Mouse (Mus musculus) common myeloid progenitor, adult 5-6 weeks (primary cell): ENCODE measurements at regions not wholly inside any gene's neighbourhood (a gene's known extent, or its start where the extent isn't known, plus 50 kb on each side); places are given as distances from the start of the nearest gene placed in this dataset.
"Not testable (repeated sequence)": the region's sequence is repeated elsewhere in the genome, so short reads cannot be mapped to it uniquely, and the experiment has no call there.

Source experiments
- ATAC-seq: replicated peaks from 2 replicates; pipeline ENCODE4 v1.8.0; 2016; ENCODE audit warnings: low read depth, mild to moderate bottlenecking, moderate TSS enrichment, inconsistent platforms; ENCODE audit not compliant: poor library complexity, severe bottlenecking

DNA sequence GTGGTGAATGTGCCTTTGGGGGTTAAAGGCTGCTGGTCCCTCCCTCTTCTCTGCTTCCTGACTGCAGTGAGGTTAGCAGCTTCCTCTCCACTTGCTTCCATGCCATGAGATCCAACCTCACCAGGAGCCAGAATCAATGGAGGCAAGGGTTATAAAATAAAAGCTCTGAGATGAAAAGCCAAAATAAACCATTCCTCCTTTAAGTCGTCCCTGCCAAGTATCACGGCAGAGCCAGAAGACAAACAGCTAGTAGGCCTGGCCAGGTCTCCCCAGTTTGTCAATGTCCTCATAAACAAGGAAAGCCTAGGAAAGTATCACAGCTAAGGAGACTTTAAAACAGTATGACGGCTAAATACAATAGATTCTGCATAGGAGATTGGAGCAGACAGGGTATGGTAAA lies 401.5 kb upstream of the Rgma start:
- no peak for ATAC-seq

DNA sequence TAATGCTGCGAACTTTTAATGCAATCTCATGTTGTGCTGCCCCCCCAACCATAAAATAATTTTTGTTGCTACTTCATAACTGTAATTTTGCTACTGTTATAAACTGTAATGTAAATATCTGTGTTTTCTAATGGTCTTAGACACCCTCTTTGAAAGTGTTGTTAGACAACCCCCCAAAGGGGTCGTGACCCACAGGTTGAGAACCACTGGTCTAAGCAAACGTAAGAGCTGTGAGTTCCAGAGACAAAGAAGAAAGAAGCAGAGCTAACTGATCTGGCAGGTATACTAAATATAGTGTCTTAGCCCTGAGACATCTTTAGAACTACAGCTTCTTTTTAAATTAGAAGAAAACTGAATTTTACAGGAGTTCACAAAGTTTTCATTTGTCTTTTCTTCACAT lies 400.9 kb upstream of the Rgma start:
- no peak for ATAC-seq

DNA sequence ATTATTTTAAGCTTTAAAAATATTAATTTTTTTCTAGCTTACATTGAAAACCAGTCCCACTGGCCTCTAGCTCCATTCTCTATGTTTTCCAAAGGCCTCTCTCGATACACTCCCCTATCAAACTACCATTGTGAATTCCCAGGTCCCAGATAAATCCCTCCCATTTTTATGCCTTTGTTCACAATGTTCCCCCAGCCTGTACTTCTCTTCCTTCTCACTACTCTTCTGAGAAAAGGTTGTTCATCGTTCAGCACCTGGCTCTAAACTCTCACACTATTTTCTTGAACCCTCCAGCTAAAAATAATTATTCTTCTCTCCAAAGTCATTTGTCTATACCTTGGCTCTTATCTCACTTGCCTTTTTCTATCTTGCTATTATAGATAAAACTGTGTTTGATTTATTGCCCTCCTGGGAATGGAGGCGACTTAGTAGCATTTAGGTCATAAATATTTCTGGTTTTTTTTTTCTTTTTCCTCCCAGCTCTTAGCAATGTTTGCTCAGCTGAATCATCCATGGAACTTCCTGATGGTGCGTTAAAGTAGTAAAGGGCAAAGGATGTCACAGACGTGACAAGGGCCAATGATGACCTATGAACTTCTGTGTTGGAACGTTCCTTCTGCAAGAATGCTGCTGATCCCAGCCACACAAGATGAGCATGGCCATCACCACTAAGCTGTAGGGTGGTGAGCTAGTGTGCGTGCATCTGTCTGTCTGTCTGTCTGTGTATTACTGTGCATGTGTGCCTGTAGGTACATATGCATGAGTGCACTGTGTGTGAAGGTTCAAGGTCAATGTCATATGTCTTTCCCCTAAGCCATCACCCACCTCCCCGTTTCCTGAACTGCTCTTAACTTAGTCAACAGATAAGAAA lies 384.5 kb upstream of the Rgma start:
- no peak for ATAC-seq

DNA sequence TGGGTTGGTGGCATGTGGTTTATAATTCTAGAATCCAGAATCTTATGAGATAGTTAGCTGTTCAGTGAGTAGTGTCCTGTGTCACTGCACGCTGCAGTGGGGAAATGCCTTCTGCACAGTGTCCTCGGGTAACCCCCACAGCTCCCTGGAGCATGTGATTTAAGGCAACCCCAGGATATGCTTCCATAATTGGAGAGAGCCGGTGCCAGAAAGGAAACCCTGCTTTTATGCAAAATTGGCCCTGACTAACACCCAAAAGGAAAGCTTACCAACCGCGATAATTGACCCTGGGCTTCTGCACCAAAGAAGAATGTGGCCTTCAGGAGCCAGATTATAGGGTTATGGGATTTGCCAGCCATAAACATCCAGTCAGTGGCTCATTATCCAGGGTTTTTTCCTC lies 376.9 kb upstream of the Rgma start:
- ATAC-seq = no peak

DNA sequence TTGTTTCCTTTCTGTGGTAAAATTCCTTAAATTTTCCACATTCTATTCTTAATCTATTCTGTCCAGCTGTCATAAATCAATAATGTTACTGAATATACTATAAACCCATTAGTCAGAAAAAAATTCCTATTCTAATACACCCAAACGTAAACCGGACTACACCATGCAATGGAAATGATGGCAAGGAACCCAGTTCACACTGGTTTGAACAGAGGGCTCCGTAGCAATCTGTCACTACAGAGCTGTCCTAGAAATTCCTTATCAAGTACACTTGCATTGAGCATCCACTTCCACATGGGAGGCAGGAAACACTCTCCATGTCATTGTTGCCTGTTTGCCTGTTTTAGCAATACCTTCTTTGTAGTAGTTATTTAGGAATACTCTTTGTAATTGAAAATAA lies 356.2 kb upstream of the Rgma start:
- no peak for ATAC-seq

DNA sequence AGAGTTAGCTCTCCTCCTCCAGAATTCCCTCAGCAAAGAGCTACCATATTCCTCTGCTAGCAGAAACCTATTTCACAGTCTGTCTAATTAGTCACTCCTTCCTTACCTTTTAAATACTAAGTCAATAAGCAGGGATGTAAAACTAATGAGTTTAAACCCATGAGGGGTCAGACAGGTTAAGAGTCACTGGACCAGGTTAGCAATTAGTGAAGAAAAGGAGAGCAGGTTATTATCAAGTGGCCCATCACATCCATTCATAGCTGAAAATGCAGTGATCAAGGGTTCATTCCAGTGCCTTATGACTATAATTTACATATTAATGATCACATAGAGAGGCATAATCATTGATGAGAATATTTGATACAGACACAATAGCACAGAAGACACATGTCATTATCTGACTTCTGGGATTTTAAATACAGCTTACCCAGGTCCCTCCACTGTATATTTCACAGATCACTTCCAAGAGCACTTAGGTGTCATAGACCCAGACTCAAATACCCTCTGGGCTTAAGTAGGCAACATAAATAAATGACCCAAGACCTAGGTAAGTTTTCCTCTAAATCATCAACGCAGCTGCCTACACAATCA lies 355.4 kb upstream of the Rgma start:
- no peak for ATAC-seq

DNA sequence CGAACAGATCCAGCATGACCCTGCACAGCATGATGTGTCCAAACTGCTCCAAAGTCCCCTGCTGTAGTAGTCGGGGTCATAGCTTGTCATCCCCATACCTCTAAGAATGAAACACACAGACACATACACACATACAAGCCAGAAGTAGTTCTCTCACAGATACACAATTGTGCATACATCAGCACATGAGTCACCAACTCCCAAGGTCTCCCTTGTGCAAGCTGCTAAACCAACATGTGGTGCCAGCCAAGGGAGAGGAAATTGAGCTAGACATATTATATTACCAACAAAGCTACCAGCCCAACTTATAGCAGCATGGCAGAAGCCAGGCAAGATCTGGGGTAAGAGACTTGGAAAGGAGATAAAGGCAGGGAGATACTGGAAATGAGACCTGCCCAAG lies 353.5 kb upstream of the Rgma start:
- no peak for ATAC-seq

DNA sequence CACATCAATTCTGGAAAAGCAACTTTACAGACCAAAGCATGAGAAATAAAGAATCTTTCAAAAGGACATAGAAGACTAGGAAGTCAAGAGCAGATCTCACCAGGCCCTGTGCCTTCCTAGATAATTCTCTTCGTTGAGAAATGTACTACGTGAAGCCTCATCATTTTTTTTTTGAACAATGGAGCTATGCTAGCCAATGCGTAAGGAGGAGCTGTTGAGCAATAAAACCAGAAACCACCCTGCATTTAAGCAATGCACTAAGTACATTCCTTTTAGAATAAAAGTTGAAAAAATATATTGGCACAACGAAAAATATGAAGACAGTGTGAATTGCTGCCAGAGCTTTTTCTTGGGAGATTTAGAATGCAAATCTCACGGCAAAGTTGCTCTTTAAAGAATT lies 349.7 kb upstream of the Rgma start:
- no peak for ATAC-seq

DNA sequence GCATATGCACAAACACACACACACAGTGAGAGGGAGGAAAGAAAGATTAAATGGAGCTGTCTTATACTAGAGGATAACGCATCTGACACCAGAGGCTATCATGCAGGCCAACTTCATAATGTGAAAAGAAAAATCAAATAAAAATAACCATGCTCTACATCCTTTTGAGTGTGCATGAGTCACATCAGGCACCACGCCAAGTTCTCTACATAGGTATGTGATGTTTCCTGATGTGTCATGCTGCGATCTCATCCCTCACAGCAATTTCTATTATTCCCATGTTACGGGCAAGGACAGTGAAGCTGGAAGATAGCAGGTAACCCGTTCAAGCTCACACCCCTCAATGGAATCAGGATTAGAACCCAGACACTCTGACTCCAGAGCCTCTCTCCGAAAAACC lies 346.4 kb upstream of the Rgma start:
- ATAC-seq = no peak

DNA sequence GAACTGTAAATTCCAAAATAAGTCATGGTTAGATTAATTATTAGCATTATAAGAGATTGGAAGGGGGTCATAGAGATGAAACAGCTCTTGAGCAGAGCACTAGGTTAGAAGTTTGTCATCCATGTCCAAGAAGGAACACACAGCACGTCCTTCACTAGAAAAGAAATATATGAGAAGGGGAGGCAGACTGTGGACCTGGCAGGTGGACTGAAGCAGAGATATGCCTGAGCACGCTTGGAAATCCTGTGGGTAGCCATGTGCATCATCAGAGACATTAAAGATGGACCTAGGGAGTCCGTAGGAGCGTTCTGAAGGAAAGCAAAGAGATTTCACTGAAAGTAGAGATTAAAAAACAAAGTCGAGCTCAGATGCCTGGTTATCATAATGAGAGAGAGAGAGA lies 343.9 kb upstream of the Rgma start:
- ATAC-seq = no peak

DNA sequence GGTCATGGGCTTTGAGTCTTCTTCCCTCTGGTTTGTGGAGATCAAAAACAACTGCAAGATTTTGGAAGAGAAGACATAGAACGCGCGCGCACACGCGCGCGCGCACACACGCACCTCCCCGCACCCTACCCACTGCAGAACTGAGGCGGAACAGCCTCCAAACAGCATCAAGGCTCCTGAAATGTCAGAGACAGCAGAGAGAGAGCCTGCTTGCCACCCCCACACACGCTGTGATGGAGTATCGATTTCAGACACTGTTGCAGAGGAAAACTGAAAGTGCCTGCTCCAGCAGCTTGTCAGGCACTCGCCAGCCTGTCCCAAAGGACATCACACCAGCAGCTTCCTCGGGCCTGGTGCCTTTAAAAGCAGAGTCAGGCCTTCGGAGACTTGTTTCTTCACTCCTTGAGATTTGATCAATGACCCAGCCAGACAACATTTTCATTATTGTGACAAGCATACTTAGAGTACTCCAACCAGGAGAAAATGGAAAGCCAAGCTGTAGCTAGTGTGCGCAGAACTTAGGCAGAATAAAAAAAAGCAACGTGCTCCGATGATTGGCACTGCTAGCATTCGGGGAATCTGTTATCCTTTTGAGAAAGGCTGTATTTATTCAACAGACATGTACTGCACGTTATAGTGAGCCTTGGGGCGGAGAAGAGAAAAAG lies 342.9 kb upstream of the Rgma start:
- no peak for ATAC-seq

DNA sequence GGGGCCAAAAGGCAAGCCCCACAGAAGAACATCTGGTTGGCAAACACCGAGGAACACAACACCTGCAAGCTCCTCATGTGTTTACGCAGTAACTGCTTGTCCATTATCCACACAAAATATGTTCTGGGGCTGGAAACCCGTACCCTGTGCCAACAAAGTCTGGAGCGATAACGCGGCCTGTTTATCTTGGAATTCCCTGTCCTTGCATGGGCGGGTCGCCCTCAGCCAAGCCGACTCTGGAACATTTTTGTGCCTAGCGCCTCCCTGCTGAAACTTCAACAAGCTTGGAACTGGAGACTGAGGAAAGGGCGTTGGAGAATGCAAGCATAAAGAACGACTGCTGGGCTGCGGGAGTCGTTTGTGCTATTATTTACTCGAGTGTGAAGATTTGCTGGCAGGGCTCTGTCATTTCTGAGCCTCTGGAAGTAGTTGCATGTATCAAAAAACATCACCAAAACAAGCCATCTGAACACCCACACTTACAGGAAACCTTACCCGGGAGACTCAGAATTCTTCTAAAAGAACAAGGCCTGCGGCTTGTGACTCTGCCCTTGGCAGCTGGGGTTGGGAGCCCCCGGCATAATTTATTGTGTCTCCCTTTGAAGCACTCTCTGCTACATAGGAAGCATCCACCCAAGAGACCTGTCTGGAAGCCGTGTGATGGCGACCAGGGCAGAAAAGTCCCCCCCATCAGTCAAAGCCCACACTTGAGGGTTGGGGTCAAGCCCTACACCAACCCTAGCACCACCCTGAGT lies 338.3 kb upstream of the Rgma start:
- ATAC-seq = no peak

DNA sequence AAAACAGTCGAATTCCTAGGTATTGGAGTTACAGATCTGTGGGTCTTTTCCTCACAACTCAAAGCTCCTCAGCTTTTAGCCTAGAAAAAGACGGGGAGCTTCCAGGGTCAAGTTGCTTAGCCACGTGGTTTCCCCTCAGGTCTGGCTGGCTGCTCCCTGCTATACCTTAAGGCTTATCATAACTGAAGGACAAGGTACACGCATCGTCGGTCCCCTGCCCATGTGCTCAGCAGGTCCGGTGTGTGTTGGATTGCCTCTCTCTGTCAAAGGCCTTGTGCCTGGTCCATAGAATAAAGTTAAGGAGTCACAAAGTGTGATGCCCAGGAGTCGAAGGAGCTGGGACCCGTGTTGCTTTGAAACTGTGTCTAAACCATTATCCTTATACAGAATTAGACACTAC lies 337.7 kb upstream of the Rgma start:
- no peak for ATAC-seq

DNA sequence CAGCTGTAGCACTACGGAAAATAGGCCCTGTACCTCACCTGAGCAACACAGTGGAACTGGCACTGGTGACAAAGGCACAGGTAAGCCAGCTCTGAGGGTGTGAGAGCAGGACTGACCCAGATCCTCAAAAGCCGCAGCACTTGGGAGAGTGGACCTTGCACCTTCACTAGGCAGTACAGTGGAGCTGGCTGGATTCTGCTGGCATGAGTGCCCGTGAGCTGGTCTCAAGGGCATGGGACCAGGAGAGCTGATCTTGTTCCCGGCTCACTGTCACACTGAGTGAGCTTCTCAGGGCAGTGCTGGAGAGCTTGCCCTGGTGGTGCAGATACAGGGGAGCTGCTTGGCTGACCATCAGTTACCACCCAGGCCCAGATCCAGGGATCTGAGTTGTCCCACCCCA lies 335.4 kb upstream of the Rgma start:
- no peak for ATAC-seq

DNA sequence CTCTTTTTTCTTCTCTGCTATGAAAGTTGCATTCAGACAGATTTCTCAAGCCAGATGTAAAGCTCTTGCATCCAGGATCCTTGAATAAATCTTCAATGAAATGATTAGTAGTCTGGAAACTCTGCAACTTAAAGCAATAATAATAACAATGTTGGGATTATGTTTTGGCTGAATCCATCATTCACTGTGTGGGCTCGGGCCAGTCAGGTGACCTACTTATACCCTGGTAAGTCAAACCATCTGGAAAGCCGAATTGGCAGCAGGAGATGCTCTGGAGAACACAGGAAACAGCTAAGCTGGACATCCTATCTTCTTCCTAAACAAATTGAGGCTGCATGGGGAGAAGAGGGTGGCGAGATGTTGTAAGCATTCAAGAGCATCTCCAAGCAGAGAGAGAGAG lies 331.0 kb upstream of the Rgma start:
- ATAC-seq = no peak

DNA sequence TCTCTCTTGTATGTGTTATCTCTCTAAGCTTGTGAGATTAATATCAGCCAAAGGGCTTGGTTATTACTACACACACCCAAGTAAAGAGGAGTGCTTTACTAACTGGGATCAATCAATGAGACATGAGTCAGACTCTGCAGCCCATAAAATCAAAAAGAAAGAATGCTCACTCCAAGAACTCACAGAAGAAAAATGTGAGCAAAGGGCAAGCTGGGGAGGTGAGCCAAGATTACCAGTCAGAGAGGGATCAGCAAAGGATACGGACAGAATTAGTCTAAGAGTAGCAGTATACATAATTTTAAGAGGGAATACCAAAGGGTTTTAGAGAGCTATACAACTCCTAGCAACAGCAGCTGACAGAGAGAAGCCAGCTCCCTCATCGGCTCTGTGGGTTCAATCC lies 319.4 kb upstream of the Rgma start:
- no peak for ATAC-seq

DNA sequence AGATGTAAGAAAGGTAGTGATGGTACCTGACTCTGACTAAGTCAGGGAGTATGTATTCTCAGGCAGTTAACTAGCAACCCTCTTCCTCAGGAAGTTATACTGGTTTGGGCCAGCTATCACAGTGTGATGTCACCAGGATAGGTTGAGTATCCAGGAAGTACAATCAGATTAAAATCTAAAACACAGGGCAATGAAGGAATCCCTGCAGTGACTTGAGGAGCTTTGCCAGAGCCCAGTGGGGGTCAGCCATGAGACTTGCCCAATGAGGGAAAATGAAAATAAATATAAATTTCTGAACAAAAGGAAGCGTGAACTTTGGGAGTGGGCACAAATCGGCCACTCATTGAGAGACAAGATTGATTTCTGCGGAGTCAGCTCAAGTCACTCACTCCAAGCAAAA lies 311.8 kb upstream of the Rgma start:
- ATAC-seq = no peak

DNA sequence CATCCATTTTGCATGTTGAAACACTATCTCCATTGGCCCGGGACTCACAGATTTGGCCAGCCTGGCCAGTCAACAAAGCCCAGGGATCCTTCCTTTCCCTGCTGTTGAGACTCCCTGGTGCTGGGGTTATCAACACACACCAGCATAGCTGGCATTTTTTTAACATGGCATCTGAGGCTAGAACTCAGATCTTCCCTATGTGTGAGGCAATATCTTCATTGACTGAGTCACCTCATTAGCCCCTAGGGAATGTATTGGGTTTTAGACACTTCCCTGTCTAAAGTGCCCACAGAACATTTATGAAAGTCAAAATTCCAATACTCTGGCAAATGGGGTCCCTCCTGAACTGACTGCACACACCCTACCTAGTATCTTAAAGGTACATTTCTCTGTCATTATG lies 306.8 kb upstream of the Rgma start:
- no peak for ATAC-seq

DNA sequence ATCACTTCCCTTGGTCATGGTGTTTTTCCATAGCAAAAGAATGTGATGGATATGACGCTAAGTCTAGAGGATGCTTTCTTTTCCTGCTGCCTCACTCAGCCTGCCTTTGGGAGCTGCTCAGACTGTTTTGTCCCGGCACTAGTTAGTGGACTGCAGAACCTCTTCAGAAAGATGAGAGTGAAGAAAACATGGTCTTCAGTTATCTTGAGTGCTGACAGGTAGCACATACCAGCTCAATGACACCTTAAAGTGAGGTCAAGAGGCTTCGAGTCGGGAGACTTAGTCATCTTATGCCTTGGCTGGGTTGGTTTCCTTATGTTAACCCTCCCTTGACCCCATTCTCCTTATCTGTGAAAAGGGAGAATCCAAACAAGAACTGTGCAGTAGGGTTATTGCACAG lies 306.0 kb upstream of the Rgma start:
- ATAC-seq = no peak

DNA sequence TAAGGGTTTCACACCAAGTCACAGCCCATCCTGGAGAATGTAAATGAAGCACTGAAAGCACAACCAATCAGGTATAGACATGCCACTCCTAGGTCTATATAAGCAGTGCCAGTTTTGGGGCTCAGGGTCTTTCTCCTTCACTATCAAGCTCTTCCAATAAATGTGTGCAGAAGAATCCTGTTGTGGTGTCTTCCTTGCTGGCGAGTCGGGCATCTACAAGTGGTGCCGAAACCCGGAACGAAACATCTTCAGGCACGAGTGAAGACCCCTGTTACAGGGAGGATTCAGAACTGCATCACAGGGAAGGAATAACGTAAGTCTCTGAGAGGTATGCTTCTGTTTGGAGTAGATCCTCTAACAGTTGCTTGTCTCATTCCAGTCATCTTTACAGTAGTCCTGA lies 299.9 kb upstream of the Rgma start:
- ATAC-seq = not testable (repeated sequence)
